Mouse (Mus musculus) urinary bladder, postnatal 25 days (tissue): Measurements from ENCODE around the gene Mpv17l2.

Experiments used
- DNase-seq: peaks from one replicate; pipeline ENCODE4 v3.0.0; 2022; ENCODE audit warnings: low spot score

The Mpv17l2 gene

GRCm38 (mm10) chr8:70790846-70791245 is 30.1 kb upstream of the Mpv17l2 start:
- DNase-seq = no peak

GRCm38 (mm10) chr8:70789046-70789445 is 28.3 kb upstream of the Mpv17l2 start:
- DNase-seq = no peak

DNA sequence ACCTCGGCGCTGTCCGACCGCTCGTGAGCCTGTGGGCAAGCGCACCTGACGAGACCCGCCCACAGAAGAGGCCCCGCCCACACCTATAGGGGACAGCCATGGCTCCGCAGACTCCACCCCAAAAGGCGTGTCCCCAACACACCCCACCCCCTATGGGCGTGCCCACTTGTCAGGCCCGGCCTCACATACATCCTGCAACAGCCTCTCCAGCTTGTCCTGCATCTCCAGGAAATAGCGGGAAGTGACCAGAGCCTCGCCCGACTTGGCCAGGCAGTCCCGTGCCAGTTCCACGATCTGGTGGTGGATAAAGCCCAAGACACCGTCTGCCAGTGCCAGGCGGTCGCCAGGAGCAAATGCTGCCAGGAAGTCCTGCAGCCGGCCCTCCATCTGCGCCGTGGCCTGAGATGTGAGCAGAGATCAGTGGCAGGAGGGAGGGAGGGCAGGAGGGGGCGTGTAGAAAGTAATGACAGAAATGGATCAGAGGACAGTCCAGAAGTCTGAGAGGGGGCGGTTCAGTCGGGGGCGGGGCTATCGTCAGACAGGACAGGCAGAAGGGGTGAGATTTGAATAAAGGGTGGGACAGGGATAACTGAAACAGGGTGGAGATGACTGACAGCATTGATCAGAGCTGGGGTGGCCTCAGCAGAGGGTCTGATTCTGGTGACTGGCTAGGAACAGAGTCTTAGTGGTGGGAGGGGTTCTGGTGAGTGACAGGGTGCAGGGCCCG is 27.4 kb upstream of the Mpv17l2 start:
- DNase-seq = no peak

GRCm38 (mm10) chr8:70787051-70787445 is 26.3 kb upstream of the Mpv17l2 start:
- DNase-seq = no peak

DNA sequence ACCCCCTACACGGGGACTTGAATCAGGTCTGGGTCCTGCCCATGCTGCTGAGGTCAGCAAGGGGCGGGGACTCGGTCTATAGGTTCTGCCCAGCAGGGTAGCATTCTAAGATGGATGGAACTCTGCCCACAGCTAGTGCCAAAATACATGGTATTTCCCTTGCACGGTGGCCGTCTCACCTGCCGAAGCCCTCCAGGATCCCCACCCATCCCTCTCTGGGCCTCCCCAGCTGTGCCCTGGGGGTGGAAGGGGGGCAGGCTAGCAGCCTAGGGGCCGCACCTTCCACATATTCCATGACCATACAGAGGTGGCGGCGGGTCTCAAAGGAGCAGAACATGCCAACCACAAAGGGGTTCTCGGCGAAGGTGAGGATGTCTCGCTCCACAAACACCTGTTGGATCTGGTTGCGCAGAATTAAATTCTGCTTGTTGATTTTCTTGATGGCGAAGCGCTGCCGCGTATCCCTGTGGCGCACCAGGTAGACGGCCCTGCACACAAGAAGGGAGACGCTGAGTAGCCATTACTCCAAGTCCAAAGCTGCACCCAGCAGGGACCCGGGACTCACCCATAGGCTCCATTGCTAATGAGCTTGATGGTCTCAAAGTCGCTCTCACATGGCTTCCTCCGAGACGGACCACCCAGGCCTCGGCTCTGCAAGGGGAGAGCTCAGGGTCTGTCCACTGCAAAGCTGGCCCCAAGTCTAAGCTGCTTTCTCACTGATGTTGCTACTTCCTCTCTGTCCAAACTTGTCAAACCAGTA is 25.7 kb upstream of the Mpv17l2 start:
- no peak for DNase-seq

DNA sequence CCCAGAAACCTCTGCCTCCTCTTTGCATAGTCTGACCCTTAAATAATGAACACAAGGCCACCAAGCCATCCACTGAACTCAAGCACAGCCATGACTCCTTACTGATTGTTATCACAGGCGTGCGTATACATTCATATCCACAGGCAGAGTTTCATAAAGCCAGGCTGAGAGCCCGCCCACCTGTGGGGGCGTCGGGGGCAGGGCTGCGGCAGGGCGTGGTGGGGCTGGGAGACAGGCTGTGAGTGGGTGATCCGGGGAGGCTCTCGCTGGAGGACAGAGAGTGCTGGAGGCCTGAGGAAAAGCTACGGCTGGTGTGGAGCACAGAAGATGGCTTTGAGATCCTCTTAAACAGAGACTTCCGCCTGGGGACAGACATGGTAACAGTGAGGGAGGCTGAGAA is 19.3 kb upstream of the Mpv17l2 start:
- no peak for DNase-seq

GRCm38 (mm10) chr8:70776496-70777444 is 16.0 kb upstream of the Mpv17l2 start, which contains the start of gene Pik3r2:
TSS of gene Pik3r2 (minus strand) at chr8:70776713.
- DNase-seq = peak; percentile 98

GRCm38 (mm10) chr8:70775851-70776495 is 15.2 kb upstream of the Mpv17l2 start:
- DNase-seq = no peak

- DNase-seq = no peak
Measured at GRCm38 (mm10) chr8:70775227-70775626, 14.5 kb upstream of the Mpv17l2 start.

DNA sequence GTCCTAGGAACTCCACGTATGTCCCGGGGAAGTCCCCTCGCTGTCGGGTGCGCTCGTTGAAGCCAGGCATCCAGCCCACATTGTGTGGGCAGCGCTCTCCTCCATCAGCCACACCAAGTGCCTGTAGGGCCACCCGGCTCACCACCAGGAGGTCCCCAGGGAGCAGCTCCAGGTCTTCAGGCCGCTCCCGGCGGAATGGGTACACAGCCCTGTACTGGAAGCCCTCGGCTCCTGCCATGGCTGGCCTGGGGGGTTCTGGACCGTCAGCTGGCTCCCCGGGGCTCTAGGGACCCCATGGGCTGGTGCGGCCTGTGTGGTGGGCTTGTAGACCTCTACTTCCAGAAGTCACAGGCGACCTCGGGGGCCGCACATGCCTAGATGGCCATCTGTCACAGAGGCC is 14.0 kb upstream of the Mpv17l2 start:
- no peak for DNase-seq

GRCm38 (mm10) chr8:70773833-70774232 is 13.1 kb upstream of the Mpv17l2 start:
- peak; percentile 64 for DNase-seq

GRCm38 (mm10) chr8:70773410-70773809 is 12.7 kb upstream of the Mpv17l2 start:
- DNase-seq = no peak

- DNase-seq = no peak
Measured at GRCm38 (mm10) chr8:70772890-70773289, 12.1 kb upstream of the Mpv17l2 start.

DNA sequence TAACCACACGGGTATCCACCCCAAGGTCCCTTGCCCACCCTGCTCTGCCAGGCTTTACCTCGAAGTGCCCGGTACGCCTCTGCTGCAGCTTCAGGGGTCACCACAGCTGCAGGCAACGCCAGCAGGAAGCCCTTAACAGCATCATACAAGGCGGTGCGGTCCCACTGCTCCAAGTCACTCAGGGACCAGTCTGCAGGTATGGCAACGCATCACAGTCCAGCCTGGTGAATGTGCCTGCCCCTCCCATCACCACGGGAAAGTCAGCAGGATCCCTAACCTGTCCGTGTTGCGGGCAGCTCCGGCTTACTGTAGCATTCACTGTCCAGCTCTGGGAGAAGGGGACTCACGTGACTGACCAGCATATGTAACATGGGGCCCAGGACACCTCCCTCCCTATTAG is 11.3 kb upstream of the Mpv17l2 start:
- no peak for DNase-seq

DNA sequence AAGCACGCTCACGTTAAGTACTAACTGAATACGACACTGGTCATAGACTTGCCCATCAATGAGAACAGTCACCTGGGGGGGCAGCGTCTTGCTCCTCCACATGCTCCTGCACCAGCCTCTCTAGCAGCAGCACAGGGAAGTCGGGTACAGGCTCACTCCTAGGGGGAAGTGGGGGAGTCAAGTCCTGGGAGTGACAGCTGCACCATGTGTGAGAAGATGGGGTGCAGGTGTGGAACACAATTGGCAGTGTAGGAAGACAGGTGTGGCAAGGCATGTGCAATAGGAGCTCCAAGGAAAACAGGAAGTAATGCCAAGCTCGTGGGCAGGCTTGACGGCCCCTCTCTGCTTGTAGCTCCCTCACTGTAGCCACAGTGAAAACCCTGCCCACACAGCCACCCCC is 10.5 kb upstream of the Mpv17l2 start:
- no peak for DNase-seq

GRCm38 (mm10) chr8:70770748-70771147 is 10.0 kb upstream of the Mpv17l2 start:
- no peak for DNase-seq

- no peak for DNase-seq
Measured at GRCm38 (mm10) chr8:70769858-70770257, 9.1 kb upstream of the Mpv17l2 start.

DNA sequence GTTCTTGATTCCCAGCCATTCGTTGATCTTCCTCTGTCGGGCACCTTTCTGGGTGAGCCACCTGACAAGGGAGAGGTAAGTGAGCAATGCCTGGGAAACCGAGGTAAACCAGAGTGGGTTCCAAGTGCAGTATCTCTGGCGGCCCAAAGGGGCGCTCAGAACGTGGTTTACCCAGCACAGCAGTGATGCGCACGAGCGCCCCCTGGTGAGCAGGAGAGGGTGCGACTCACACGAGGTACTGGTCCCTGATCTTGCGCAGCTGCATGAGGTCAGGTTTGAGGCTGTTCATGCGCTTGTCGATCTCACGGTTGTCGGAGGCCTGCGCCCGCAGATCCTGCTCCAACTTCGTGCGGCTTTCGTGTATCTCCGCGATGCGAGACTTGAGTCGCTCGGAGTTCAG is 8.6 kb upstream of the Mpv17l2 start:
- peak; percentile 99 for DNase-seq

DNA sequence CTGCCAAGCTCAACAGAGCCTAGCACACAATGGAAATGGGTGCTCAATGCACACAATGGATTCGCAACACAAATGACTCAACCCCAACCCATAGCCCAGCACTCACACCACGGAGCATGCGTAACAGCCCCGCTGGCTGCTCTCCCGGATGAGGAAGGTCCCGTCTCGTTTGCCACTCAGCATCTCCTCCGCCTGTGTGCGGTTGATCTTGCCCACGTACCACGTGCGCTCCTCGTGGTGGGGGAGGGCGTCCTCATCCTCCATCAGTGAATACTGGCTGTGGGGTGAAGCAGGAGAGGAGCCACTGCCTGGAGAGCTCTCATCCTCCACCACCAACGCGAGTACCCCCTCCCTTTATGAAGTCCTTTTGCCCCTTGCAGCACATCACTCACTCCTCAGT is 8.2 kb upstream of the Mpv17l2 start:
- DNase-seq = no peak

- no peak for DNase-seq
Measured at GRCm38 (mm10) chr8:70768231-70768776, 7.6 kb upstream of the Mpv17l2 start.

GRCm38 (mm10) chr8:70767503-70767902 is 6.8 kb upstream of the Mpv17l2 start:
- no peak for DNase-seq
